Mouse (Mus musculus): ENCODE results near the gene Arl1.
"Not testable (repeated sequence)": the region's sequence is repeated elsewhere in the genome, so short reads cannot be mapped to it uniquely, and the experiment has no call there.

- not testable (repeated sequence) for TF ChIP-seq CTCF (IDR thresholded peaks at IDR 0.05; ENCODE audit: control insufficient read depth, insufficient read depth, low read length); POLR2A (IDR thresholded peaks at IDR 0.05; ENCODE audit: borderline replicate concordance, control insufficient read depth, low read depth, low read length)
Observed at GRCm38 (mm10) chr10:88739074-88739473, 8.4 kb downstream of the Arl1 start.

Measured in bone marrow, adult 2 months (tissue).